Mouse (Mus musculus) intestine, postnatal 0 days (tissue): ENCODE results near the gene Atf6b. TPM values are rescaled to one million over a fixed set of nuclear protein-coding genes. Genes with fewer than 3 reads are reported as not detected.

Source experiments
- ATAC-seq: fragments of 200-750 bp; cut with Nextera tagmentation; 2 replicates; pipeline ENCODE4 v1.8.0; 2017; ENCODE audit warnings: mild to moderate bottlenecking, moderate TSS enrichment, moderate library complexity
- H3K27ac ChIP-seq: fragments of 300-500 bp; sonication (generic); 2 replicates; pipeline ENCODE4 v1.5.1; 2014; ENCODE audit warnings: mild to moderate bottlenecking, low read depth, low read length, moderate library complexity
- H3K27me3 ChIP-seq: fragments of 300-500 bp; sonication (generic); replicated peaks from 2 replicates; pipeline ENCODE4 v1.6.1; 2014; ENCODE audit warnings: low read length, mixed read lengths; ENCODE audit not compliant: control insufficient read depth, insufficient read depth
- H3K36me3 ChIP-seq: fragments of 300-500 bp; sonication (generic); 2 replicates; pipeline ENCODE4 v1.6.1; 2014; ENCODE audit warnings: mild to moderate bottlenecking, moderate library complexity; ENCODE audit not compliant: control insufficient read depth, insufficient read depth
- H3K4me1 ChIP-seq: fragments of 300-500 bp; sonication (generic); replicated peaks from 2 replicates; pipeline ENCODE4 v1.6.1; 2014; ENCODE audit warnings: antibody characterized with exemption, low read length, mixed read lengths; ENCODE audit not compliant: control insufficient read depth, insufficient read depth
- H3K4me2 ChIP-seq: fragments of 300-500 bp; sonication (generic); replicated peaks from 2 replicates; pipeline ENCODE4 v1.6.1; 2014; ENCODE audit warnings: low read depth, mild to moderate bottlenecking, moderate library complexity
- H3K4me3 ChIP-seq: fragments of 300-500 bp; sonication (generic); 2 replicates; pipeline ENCODE4 v1.5.1; 2014; ENCODE audit warnings: low read depth, low read length
- H3K9ac ChIP-seq: fragments of 300-500 bp; sonication (generic); 2 replicates; pipeline ENCODE4 v1.6.1; 2014; ENCODE audit warnings: mild to moderate bottlenecking, low read depth, low read length
- H3K9me3 ChIP-seq: fragments of 300-500 bp; sonication (generic); 2 replicates; pipeline ENCODE4 v1.6.1; 2016; ENCODE audit warnings: mixed run types; ENCODE audit not compliant: control insufficient read depth
- CTCF ChIP-seq: sonication (generic); IDR thresholded peaks from 2 replicates; pipeline ENCODE4 v1.5.1; 2016; ENCODE audit warnings: low read depth, mild to moderate bottlenecking, control low read depth, antibody characterized with exemption, moderate library complexity
- WGBS: fragments of 180-500 bp; shearing (Covaris S2); extraction: QIAGEN DNeasy Blood & Tissue Kit; methylation state at CpG from one replicate; pipeline ENCODE4 v1.1.7; 2014; 5-methylcytosine and 5-hydroxymethylcytosine counted together
- polyA plus RNA-seq: library from polyadenylated mRNA; unstranded; fragments of >200 nt; fragmentation: Nextera tagmentation; extraction: Ambion mirVana; gene quantifications from 2 replicates; pipeline ENCODE4 v1.2.1, GENCODE M21; 2015

Gene Atf6b
- polyA plus RNA-seq, 1 experiment from 2014 or later = 22.9 TPM

GRCm38 (mm10) chr17:34644608-34645007 is 2.3 kb upstream of the Atf6b start, which contains the start of gene Fkbpl:
TSS of gene Fkbpl (plus strand) at chr17:34644764.
- no peak for TF ChIP-seq CTCF
- peak within 1 kb of the TSS; percentile 56 for H3K4me3 ChIP-seq

GRCm38 (mm10) chr17:34645256-34645829 is 1.6 kb upstream of the Atf6b start:
- Histone ChIP-seq H3K9ac (peak overlapping the region; percentile 57), H3K4me3 (peak overlapping the region; percentile 56), H3K4me2 (peak overlapping the region; percentile 80), H3K27ac (no peak overlapping the region), H3K27me3 (no peaks in the 10 kb centered on the region), H3K9me3 (no peaks in the 10 kb centered on the region), H3K4me1 (0 out of 2 replicates have a peak, but pooled peaks cover 7% of the 10 kb centered on the region), H3K36me3 (peaks cover 7% of the 10 kb centered on the region)
- WGBS = 44% methylated on average over 10 of the region's 10 CpGs
- no peak for ATAC-seq
- TF ChIP-seq CTCF = no peak

More at GRCm38 (mm10) chr17:34644608-34645007, 2.3 kb upstream of the Atf6b start, which contains the start of gene Fkbpl:
- Histone ChIP-seq H3K4me2 (peak within 1 kb of the TSS; percentile 80), H3K36me3 (no peaks in the 10 kb centered on the region; the same call in 1 of the 2 replicates), H3K27me3 (no peaks in the 10 kb centered on the region), H3K4me1 (0 out of 2 replicates have a peak, but pooled peaks cover 7% of the 10 kb centered on the region), H3K9ac (peak within 1 kb of the TSS; percentile 57), H3K9me3 (no peaks in the 10 kb centered on the region), H3K27ac (0 out of 2 replicates have a peak within 1 kb of the TSS, but pooled peaks have one; percentile 41)
- ATAC-seq = peak; percentile 70
- WGBS = under 1% methylated on average over 16 of the region's 16 CpGs

DNA sequence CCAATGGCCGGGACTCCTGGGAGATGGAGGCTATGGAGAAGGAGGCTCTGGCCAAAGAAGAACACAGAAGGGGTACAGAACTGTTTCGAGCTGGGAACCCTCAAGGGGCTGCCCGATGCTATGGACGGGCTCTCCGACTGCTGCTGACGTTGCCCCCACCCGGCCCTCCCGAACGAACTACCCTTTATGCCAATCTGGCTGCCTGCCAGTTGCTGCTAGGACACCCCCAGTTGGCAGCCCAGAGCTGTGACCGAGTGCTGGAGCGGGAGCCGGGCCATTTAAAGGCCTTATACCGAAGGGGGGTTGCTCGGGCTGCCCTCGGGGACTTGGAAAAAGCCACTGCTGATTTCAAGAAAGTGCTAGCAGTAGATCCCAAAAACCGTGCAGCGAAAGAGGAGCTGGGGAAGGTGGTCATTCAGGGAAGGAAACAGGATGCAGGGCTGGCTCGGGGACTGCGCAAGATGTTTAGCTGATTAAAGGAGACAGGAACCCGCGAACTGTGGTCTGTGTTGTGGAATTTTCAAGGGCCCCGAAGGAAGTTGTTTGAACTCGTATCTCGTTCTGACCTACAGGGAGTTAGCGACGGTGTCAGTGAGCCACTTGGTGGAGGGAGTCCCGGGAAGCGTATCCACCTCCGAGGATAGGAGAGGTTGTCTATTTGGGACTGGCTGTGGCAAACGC is 975 bp upstream of the Atf6b start:
- TF ChIP-seq CTCF = no peak
- Histone ChIP-seq H3K4me1 (0 out of 2 replicates have a peak, but pooled peaks cover 7% of the 10 kb centered on the region), H3K27me3 (no peaks in the 10 kb centered on the region), H3K9ac (no peak overlapping the region), H3K27ac (no peak overlapping the region), H3K36me3 (peaks cover 9% of the 10 kb centered on the region), H3K4me3 (no peak overlapping the region), H3K9me3 (no peaks in the 10 kb centered on the region), H3K4me2 (peak overlapping the region; percentile 48; the same call in 1 of the 2 replicates)
- ATAC-seq = no peak
- 85% methylated on average over 30 of the region's 30 CpGs for WGBS

- 86% methylated on average over 16 of the region's 16 CpGs for WGBS
- no peak for TF ChIP-seq CTCF
- ATAC-seq = no peak
- Histone ChIP-seq H3K9me3 (no peaks in the 10 kb centered on the region), H3K4me3 (no peak overlapping the region; the same call in 1 of the 2 replicates), H3K36me3 (peaks cover 28% of the 10 kb centered on the region), H3K27me3 (no peaks in the 10 kb centered on the region), H3K4me2 (peak overlapping the region; percentile 92), H3K4me1 (0 out of 2 replicates have a peak, but pooled peaks cover 4% of the 10 kb centered on the region), H3K27ac (no peak overlapping the region), H3K9ac (no peak overlapping the region)
Measured at GRCm38 (mm10) chr17:34648141-34648890, 1.4 kb downstream of the Atf6b start.

GRCm38 (mm10) chr17:34649106-34649864 is 2.3 kb downstream of the Atf6b start:
- no peak for ATAC-seq
- H3K9ac ChIP-seq = no peak overlapping the region
- 87% methylated on average over 18 of the region's 18 CpGs for WGBS
- H3K4me2 ChIP-seq = no peak overlapping the region
- H3K9me3 ChIP-seq = no peaks in the 10 kb centered on the region
- H3K4me1 ChIP-seq = 0 out of 2 replicates have a peak, but pooled peaks cover 4% of the 10 kb centered on the region
- H3K36me3 ChIP-seq = peaks cover 33% of the 10 kb centered on the region
- H3K27ac ChIP-seq = no peak overlapping the region
- TF ChIP-seq CTCF = no peak
- no peak overlapping the region for H3K4me3 ChIP-seq
- H3K27me3 ChIP-seq = no peaks in the 10 kb centered on the region
